Mouse (Mus musculus) cerebellum, postnatal 36 days (tissue): ENCODE data around the gene Clca2.
A peak's percentile ranks its signal among the peaks of the same experiment; 100 is the strongest.
"Not testable (repeated sequence)": the region's sequence is repeated elsewhere in the genome, so short reads cannot be mapped to it uniquely, and the experiment has no call there.

Source experiments
- DNase-seq, 2 experiments: peaks; one replicate each; pipeline ENCODE4 v3.0.0; 2021 to 2022; ENCODE audit warnings: mixed read lengths in 2 of 2

The Clca2 gene

DNA sequence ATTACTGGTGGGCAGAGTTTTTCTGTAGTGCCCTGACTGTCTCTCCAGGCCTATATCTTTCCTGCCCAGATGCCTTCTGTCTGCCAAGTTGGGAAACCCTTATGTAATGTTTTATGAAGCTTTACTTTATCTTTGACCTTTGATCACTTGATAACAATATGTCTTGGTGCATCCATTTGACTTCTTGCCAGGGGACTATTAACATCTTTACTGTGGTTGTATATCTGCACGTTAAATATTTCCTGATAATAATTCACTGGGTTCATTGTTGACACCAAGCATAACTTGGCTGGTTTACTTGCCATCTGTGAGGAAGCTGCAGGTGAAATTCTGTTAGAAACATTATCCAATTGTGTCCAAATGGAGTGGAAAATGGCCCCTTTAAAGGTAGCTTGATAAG is 16.2 kb downstream of the Clca2 start:
- DNase-seq = no peak

DNA sequence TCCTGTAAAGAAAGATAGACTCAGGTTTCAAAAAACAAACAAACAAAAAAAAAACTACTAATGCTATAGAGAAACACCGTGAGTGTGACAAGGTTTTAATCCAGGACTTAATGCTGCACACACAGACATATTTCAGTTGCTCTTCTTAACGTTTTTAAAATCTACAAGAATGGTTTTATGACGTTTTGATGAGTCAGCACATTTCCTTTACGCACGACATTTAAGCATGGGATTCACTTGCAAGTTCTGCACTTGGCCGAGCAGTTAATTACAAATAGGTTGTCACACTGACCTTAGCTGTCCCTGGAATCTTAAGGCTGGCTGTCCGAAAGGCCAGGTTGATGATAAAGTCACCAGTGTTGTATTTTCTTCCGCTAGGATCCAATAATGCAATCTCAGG is 18.3 kb downstream of the Clca2 start:
- DNase-seq = no peak

DNA sequence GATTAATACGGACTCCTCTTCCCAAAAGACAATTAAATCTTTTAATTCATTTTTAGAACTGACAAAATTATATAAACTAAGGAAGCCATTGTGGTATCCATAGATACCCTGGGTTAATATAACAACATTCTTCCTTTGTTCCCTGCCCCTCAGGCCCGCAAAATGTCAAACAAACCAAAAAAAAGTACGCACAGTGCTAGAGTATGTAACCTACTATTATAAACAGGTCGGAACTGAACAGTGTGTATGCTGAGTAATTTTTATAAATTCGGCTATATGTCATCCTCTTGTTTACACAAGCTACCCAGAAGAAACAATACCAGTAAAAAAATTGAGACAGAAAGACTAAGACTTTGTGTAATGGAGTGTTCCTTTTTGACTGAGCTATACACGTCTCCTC is 20.8 kb downstream of the Clca2 start:
- no peak for DNase-seq

DNA sequence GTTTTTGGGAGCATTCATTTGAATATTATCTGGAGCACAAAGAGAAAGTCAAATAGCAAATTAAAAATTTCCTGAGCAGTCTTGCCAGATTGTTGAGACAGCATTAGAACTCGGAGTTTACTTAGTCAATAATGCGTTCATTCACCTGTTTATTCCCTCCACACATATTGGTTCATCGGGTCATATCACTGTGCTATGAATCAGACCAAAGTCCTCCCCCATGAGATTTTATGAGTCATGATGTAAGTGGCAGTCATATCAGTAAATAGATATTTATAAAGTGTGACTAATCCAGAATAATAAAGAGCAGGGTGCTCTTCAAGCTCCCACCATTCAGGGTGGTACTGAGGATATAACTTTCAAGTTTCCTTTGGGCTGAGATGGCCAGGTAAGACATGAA is 26.9 kb downstream of the Clca2 start:
- no peak for DNase-seq

DNA sequence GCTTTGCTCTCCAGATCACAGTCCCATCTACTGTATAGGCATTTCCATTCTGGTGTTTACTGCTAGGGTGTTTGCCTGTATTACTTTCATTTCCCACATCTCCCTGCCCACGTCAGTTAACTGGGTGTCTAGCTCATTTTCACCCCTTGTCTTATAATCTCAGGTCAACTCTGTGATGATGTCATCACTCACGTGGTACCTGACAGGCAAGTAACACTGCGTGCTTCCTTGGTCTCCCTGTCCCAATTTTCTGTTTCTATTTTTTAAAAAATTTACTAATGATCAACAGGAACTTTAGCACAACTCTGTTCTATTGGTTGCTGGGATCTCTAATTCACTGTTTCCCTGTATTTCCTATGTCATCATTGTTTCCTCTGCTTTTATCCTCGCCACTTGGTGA is 30.3 kb downstream of the Clca2 start:
- DNase-seq = no peak

DNA sequence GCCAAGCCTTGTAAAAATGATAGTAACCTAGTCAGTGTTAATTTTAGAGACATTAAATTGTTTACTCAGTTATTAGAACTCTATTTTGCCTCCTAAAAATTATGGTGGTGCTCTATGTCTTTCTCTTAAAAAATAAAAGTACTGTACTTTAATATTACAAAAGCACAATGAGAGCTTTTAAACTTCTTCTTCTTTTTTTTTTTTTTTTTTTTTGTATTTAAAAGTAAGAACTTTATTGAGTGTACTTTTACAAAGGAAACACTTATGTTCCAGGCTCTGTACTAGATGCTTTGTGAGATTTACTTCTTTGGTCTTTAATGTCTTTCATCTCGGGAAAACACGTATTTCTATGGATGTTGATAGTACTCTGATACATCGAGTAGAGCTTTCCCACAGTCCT is 44.1 kb downstream of the Clca2 start:
- DNase-seq = not testable (repeated sequence)

DNA sequence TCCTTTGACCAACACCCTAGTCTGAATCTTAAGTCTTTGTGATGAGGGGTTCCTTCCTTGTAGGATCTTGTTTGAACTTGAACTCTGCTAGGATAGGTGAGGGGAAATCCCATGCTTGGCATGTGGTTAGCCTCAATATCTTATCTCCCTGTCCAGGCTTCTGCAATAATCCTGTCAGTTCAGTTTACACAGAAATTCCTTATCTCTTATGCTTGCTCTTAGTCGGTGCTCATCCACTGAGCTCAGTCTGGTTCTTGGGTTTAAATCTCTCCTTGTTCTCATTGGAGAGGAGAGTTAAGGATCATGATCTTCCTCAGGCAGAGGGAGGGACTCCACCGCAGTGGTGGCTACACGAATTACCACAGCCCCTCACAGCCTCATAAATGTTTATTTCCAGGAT is 49.4 kb downstream of the Clca2 start:
- DNase-seq = no peak

DNA sequence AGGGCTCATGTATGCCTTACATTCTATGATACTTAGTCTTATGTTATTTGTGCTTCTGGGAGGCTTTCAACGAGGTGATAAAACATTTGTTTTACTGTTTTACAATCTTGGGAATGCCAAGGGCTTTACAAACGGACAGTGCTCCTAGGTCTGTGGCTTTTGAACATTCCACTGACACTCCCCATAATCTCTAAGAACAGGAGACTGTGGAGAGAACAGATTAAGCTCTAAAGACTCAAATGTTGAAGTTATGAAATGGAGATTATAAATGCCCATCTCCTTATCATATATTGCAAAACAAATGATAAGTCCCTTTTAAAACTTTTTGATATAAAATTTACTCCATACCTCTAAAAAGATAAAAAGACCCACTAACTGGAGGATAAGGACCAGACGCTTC is 60.4 kb downstream of the Clca2 start:
- no peak for DNase-seq

DNA sequence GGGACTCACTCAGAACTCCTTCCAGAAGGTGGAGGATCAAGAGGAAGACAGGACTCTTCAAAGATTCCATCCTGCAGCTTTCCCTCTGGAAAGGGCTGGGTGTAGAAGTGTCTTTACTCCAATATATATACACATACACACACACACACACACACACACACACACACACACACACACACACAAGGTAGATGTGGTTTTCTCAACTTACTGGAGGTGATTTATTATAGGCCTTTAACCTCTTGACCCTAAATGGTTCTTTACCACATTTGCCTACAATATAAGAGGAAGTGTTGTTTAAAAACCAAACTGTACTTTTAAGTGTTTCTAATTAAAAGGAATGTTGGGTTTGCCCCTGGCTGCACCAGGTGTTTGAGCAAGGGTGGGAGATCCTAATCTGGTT is 66.6 kb downstream of the Clca2 start, which contains the start of gene Clca1:
Gene Clca1, minus strand, starts transcription at position 101 of the 400 bp plus-strand sequence.
- no peak for DNase-seq

DNA sequence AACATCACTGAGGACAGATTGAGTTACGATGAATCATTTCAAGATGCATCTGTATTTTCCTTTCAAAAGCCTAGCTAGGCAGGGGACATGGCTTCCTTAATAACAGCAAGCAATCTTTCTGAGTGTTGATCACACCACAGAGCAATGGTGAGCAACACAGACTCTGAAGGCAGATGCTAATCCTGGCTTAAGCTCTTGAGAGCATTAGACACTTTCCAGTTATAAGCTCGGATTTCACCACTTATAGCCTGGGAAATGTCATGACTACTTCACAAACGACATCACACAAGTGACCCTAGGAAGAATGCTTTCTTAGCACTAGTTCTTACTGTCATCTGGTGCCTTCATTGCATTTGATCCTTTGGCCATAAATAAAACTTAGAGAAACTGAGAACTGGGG is 71.2 kb downstream of the Clca2 start:
- DNase-seq = no peak

DNA sequence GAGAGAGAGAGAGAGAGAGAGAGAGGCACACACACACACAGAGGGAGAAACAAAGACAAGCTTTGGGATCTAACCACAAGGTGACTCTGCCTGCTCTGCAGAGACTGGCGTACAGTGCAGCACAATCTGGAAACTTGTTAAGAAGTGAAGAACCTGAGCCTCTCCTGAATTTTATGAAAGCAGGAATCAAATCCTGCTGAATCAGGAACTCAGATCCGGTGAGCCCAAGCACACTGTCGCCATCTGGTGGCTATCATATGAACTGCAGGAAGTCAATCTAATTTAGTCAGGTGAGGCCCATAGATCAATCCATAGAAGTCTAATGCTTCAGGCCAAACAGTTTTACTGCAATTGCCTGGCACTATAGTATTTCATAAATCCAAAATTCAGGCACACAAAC is 72.5 kb downstream of the Clca2 start:
- DNase-seq = peak; percentile 11 to 42
